8 mouse cellular contexts compared by ENCODE assay signal in genomic region chr7:98962547-98963311, GRCm38 (mm10).
A peak's percentile ranks its signal among the peaks of the same experiment; 100 is the strongest.
DNase-seq lines count a peak whose midpoint lies in the region; ATAC-seq and TF ChIP-seq lines count a peak whose summit lies in the region.

No protein-coding gene starts in this region.

- DNase-seq in urinary bladder, adult 18-20 months (ENCODE audit: low spot score in 2 of 2): peak; percentile 19 to 50
- DNase-seq in urinary bladder, postnatal 10 days (ENCODE audit: low spot score): no peak
- peak; percentile 29 for DNase-seq in gastrocnemius, postnatal 25 days
- peak; percentile 43 to 58 for DNase-seq in left cerebral cortex, postnatal 25 days (ENCODE audit: low spot score in 2 of 2)
- peak; percentile 65 for DNase-seq in midbrain, embryonic 10.5 days (ENCODE audit: low spot score)
- peak; percentile 65 for DNase-seq in right cerebral cortex, postnatal 14 days

- no peaks in the 10 kb centered on the region for H3K4me1 ChIP-seq in cortical plate, adult 2 months (ENCODE audit: control insufficient read depth, insufficient read depth, low read length)
- peaks cover 20% of the 10 kb centered on the region for H3K4me1 ChIP-seq in midbrain, embryonic 10.5 days

- peak; percentile 85 for ATAC-seq in inflammation-experienced regulatory T-cells, adult 6 months

- no peaks in the 10 kb centered on the region for H3K36me3 ChIP-seq in midbrain, embryonic 10.5 days

- peaks cover 8% of the 10 kb centered on the region for H3K27me3 ChIP-seq in midbrain, embryonic 10.5 days (ENCODE audit: low read depth, poor library complexity, severe bottlenecking)

- H3K4me3 ChIP-seq in cortical plate, adult 2 months (ENCODE audit: insufficient read depth, low read length): no peak overlapping the region
- H3K4me3 ChIP-seq in midbrain, embryonic 10.5 days: no peak overlapping the region

- peak; percentile 83 for TF ChIP-seq CTCF in cortical plate, adult 2 months (IDR thresholded peaks at IDR 0.05; ENCODE audit: extremely low read depth, insufficient read depth, low read length)

- no peak for TF ChIP-seq POLR2A in cortical plate, adult 2 months (IDR thresholded peaks at IDR 0.05; ENCODE audit: extremely low read depth, insufficient read depth, low read length)

- intact Hi-C loops in left cerebral cortex, postnatal 25 days (cut with DNase I): loop anchor here (2.0 kb wide), 1 partner anchor 116 kb away; no protein-coding TSS in a partner anchor

- 41% methylated on average over 13 of the region's 13 CpGs for WGBS in midbrain, embryonic 10.5 days

- no peak overlapping the region for H3K27ac ChIP-seq in cortical plate, adult 2 months (ENCODE audit: insufficient read depth, low read length)
- no peak overlapping the region for H3K27ac ChIP-seq in midbrain, embryonic 10.5 days (replicated peaks)

- H3K9me3 ChIP-seq in midbrain, embryonic 10.5 days (replicated peaks): no peaks in the 10 kb centered on the region
